Mouse (Mus musculus) ES-Bruce4 (cell line): ENCODE results near the gene Tmem201.

Source experiments
- CTCF ChIP-seq: IDR thresholded peaks from one replicate; pipeline ENCODE4 v1.8.1; 2011; ENCODE audit warnings: low read depth, low read length
- POLR2A ChIP-seq: IDR thresholded peaks from one replicate; pipeline ENCODE4 v1.8.1; 2011; ENCODE audit warnings: low read length; ENCODE audit not compliant: insufficient read depth

- TF ChIP-seq CTCF, result no peak
- no peak for TF ChIP-seq POLR2A
Measured at GRCm38 (mm10) chr4:149749003-149749662, 11.3 kb upstream of the Tmem201 start.
